Mouse (Mus musculus) heart, postnatal 0 days (tissue): ENCODE data around the gene Galc. TPM values are rescaled to one million over a fixed set of nuclear protein-coding genes. Genes with fewer than 3 reads are reported as not detected.
A peak's percentile ranks its signal among the peaks of the same experiment; 100 is the strongest.

Source experiments
- ATAC-seq: fragments of 200-750 bp; cut with Nextera tagmentation; 2 replicates; pipeline ENCODE4 v1.8.0; 2017; ENCODE audit warnings: low read depth, moderate number of reproducible peaks, moderate library complexity; ENCODE audit not compliant: insufficient read depth
- DNase-seq: peaks from one replicate; pipeline ENCODE4 v3.0.0-alpha.2; 2016; ENCODE audit warnings: low spot score
- H3K27ac ChIP-seq: fragments of 300-500 bp; sonication (generic); 2 replicates; pipeline ENCODE4 v1.5.1; 2014; ENCODE audit warnings: low read depth, mild to moderate bottlenecking
- H3K27me3 ChIP-seq: fragments of 300-500 bp; sonication (generic); 2 replicates; pipeline ENCODE4 v1.6.1; 2014; ENCODE audit warnings: low read length, mixed read lengths; ENCODE audit not compliant: control insufficient read depth, insufficient read depth
- H3K36me3 ChIP-seq: fragments of 300-500 bp; sonication (generic); replicated peaks from 2 replicates; pipeline ENCODE4 v1.6.1; 2014; ENCODE audit warnings: low read length, mixed read lengths; ENCODE audit not compliant: control insufficient read depth, insufficient read depth
- H3K4me1 ChIP-seq: fragments of 300-500 bp; sonication (generic); 2 replicates; pipeline ENCODE4 v1.6.1; 2014; ENCODE audit warnings: antibody characterized with exemption; ENCODE audit not compliant: control insufficient read depth, insufficient read depth
- H3K4me2 ChIP-seq: fragments of 300-500 bp; sonication (generic); 2 replicates; pipeline ENCODE4 v1.6.1; 2014; ENCODE audit warnings: low read depth, mild to moderate bottlenecking, low read length, moderate library complexity
- H3K4me3 ChIP-seq: fragments of 300-500 bp; sonication (generic); 2 replicates; pipeline ENCODE4 v1.5.1; 2014; ENCODE audit warnings: low read depth, low read length
- H3K9ac ChIP-seq: fragments of 300-500 bp; sonication (generic); replicated peaks from 2 replicates; pipeline ENCODE4 v1.6.1; 2014; ENCODE audit warnings: low read depth, low read length, mixed read lengths
- H3K9me3 ChIP-seq: fragments of 300-500 bp; sonication (generic); replicated peaks from 2 replicates; pipeline ENCODE4 v1.6.1; 2016; ENCODE audit warnings: low read length; ENCODE audit not compliant: control insufficient read depth
- CTCF ChIP-seq: IDR thresholded peaks from 2 replicates; pipeline ENCODE4 v1.5.1; 2016; ENCODE audit warnings: antibody characterized with exemption, control low read depth, low read depth
- EP300 ChIP-seq: IDR thresholded peaks from 2 replicates; pipeline ENCODE4 v1.6.1; 2016; ENCODE audit warnings: antibody characterized with exemption, low read depth
- WGBS: fragments of 180-500 bp; shearing (Covaris S2); extraction: QIAGEN DNeasy Blood & Tissue Kit; methylation state at CpG from one replicate; pipeline ENCODE4 v1.1.7; 2014; 5-methylcytosine and 5-hydroxymethylcytosine counted together
- polyA plus RNA-seq: library from polyadenylated mRNA; unstranded; fragments of >200 nt; fragmentation: Nextera tagmentation; extraction: Ambion mirVana; gene quantifications from 2 replicates; pipeline ENCODE4 v1.2.1, GENCODE M21; 2015
- total RNA-seq: library from RNA; depleted of rRNA; stranded (reverse); fragments of >200 nt; gene quantifications from 2 replicates; pipeline ENCODE4 v1.2.3, GENCODE M21; 2014; ENCODE audit warnings: low replicate concordance; rRNA removed

Galc gene
- 10.5 and 10.9 TPM in 2 replicates for total RNA-seq
- polyA plus RNA-seq = 4.2 and 4.3 TPM in 2 replicates

DNA sequence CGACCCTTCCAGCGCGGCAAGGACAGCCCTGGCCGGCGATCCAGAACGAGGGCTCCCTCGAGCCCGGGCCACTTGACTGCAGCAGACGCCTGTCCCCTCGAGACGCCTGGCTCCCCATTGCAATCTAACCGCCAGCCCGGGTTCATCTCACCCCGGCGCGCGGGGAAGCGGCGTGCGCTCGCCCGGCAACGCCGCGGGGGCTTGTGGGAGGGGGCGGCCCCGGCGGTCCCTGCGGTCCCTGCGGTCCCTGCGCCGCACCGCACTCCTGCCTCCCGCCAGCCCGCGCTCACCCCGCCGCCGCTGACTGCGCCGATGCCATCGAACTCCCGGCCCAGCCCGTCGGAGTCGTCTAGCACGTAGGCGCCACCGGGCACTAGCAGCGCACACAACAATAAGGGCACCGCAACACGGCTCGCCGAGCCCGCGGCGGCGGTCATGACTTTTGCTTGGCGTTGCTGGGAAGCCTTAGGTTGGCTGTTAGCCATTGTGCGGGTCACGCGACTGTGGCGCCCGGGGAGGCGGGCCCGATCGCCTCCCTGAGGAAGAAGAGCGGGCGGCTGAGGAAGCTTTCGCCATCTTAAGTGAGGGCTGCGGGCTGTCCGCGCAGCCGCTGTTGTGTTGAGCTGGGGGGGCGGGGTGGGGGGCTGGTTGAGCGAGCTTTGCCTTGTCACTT is at the start of gene Galc:
Galc (minus strand) TSS at position 615 of the 673 bp plus-strand sequence.
- H3K4me1 ChIP-seq = no peaks in the 10 kb centered on the region
- peak within 1 kb of the TSS; percentile 95 for H3K27ac ChIP-seq
- WGBS = under 1% methylated on average over 74 of the region's 76 CpGs
- ATAC-seq (peak; percentile 96), DNase-seq (peak; percentile 82)
- no peaks in the 10 kb centered on the region for H3K36me3 ChIP-seq
- TF ChIP-seq CTCF (no peak), EP300 (no peak)
- no peaks in the 10 kb centered on the region for H3K9me3 ChIP-seq
- H3K9ac ChIP-seq = peak within 1 kb of the TSS; percentile 94
- peak within 1 kb of the TSS; percentile 96 for H3K4me3 ChIP-seq
- H3K27me3 ChIP-seq = no peaks in the 10 kb centered on the region
- peak within 1 kb of the TSS; percentile 71 for H3K4me2 ChIP-seq

DNA sequence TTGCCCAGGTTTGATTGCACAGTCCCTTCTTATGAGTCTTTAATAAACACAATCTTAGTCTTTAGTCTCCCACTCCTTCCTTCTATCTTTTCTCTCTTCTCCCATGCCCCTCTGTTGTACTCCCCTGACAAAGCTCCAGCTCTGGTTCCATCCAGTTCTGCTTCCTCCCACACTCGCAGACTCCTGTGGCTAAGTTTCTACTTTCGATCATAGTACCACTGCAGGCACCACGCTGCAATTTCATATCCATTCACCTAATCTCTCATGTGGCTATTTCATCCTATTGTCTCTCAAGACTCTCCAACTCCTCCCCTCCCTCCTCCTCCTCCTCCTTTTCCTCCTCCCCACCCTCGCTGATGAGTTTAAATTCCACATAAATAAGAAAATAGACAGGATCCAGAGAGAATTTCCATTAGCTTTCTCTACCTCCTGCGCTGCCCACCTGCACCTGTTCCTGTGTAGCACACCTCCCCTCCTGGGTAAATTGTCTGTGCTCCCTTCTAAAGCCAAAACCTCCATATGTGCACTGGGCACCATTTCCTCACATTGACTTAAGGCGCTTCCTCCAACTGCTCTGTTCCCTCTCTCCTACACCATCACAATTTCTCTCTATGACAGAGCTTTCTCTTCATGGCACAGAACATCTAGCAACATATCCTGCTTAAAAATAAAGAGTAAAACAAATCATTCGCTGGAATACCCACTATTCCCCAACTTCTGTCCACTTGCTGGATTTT is 48.1 kb upstream of the Galc start:
- Histone ChIP-seq H3K27ac (no peak overlapping the region), H3K4me2 (no peak overlapping the region), H3K27me3 (no peaks in the 10 kb centered on the region), H3K4me3 (no peak overlapping the region), H3K4me1 (no peaks in the 10 kb centered on the region), H3K36me3 (no peaks in the 10 kb centered on the region), H3K9me3 (no peaks in the 10 kb centered on the region), H3K9ac (no peak overlapping the region)
- ATAC-seq (no peak), DNase-seq (no peak)
- WGBS = 77% methylated on average over 7 of the region's 7 CpGs
- no peak for TF ChIP-seq EP300
- TF ChIP-seq CTCF = no peak

DNA sequence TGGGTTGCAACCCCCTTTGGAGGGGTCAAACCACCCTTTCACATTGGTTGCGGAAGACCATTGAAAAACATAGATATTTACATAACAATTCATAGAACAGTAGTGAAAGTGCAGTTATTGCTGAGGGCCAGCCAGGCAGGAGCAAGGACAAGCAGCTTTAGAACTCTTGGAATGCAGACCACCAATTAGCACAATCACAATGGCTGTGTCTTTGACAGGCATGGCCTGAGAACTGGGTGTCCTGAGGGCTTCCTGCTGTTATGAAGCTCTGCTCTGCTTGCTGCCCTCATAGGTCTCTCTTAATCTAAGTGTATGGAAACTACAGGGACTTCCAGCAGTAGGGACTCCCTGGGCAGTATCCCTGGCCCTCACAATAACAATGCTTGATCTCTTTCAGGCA is 43.8 kb upstream of the Galc start:
- TF ChIP-seq EP300 (no peak), CTCF (no peak)
- no peak for DNase-seq
- no peak overlapping the region for H3K4me2 ChIP-seq
- H3K27me3 ChIP-seq = no peaks in the 10 kb centered on the region
- no peaks in the 10 kb centered on the region for H3K36me3 ChIP-seq
- 100% methylated on average over 1 of the region's 1 CpGs for WGBS
- no peak overlapping the region for H3K27ac ChIP-seq
- H3K4me1 ChIP-seq = no peaks in the 10 kb centered on the region
- no peak overlapping the region for H3K4me3 ChIP-seq
- no peak overlapping the region for H3K9ac ChIP-seq
- H3K9me3 ChIP-seq = no peaks in the 10 kb centered on the region
- no peak for ATAC-seq

DNA sequence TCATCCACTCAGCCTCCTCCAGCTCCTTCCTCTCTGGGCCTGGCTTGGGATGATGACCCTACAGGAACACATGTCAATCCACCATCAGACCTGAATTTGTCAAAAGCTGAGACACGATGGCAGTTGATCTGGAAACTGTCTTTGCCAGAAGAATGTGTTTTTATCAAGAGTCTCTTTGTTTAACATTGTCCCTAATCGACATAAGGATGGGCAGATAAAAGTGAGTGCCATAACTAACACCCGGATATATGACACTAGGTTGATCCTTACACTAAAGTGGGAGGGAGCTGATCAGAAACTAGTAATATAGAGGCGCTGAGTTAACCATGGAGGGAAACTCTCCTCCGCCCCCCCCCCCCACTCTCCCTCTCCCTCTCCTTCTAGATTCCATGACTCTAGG is 42.7 kb upstream of the Galc start:
- DNase-seq = no peak
- Histone ChIP-seq H3K4me1 (no peaks in the 10 kb centered on the region), H3K4me3 (no peak overlapping the region), H3K9ac (no peak overlapping the region), H3K27me3 (no peaks in the 10 kb centered on the region), H3K9me3 (no peaks in the 10 kb centered on the region), H3K27ac (no peak overlapping the region), H3K4me2 (no peak overlapping the region), H3K36me3 (no peaks in the 10 kb centered on the region)
- TF ChIP-seq EP300 (no peak), CTCF (no peak)
- 41% methylated on average over 5 of the region's 5 CpGs for WGBS
- ATAC-seq = no peak

DNA sequence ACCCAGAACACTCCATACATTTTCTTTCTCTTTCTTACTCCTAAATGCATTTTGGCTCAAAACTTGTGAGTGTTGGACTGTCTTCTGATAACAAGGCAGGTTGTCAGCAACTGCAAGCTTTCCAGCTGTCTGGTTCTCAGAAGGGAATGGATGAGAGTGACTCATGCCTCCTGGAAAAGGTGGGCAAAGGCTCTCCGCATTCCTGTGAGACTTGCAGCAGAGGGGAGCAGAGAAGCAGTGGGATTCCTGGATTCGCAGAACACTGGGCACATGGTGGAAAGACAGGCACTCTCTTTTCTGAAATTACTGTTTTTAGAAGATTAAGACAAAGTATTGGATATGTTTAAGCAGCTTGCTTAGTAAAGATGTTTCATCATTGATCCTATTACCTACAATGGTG is 35.0 kb upstream of the Galc start:
- ATAC-seq = no peak
- no peak overlapping the region for H3K4me2 ChIP-seq
- WGBS = 59% methylated on average over 2 of the region's 2 CpGs

More for the DNA sequence above, 35.0 kb upstream of the Galc start:
- H3K27ac ChIP-seq = no peak overlapping the region
- no peaks in the 10 kb centered on the region for H3K4me1 ChIP-seq
- DNase-seq = no peak
- no peaks in the 10 kb centered on the region for H3K9me3 ChIP-seq
- no peaks in the 10 kb centered on the region for H3K36me3 ChIP-seq
- no peak overlapping the region for H3K9ac ChIP-seq
- TF ChIP-seq CTCF = no peak
- TF ChIP-seq EP300 = no peak
- H3K4me3 ChIP-seq = no peak overlapping the region
- no peaks in the 10 kb centered on the region for H3K27me3 ChIP-seq
